Comparison of ENCODE assay signal across 8 mouse cellular contexts in genomic region chr7:46935847-46936246, GRCm38 (mm10). TPM values are rescaled to one million over a fixed set of nuclear protein-coding genes. Genes with fewer than 3 reads are reported as not detected.
DNase-seq lines count a peak whose midpoint lies in the region; ATAC-seq lines count a peak whose summit lies in the region.
"Had no signal": no experiment of that assay in that cellular context is flagged by ENCODE, and none has a peak within 500 bp of the region (broad histone marks: within the 10 kb centered on the region; RNA-seq: fewer than 3 reads in every experiment).

No protein-coding gene starts in this region.

- H3K4me2 ChIP-seq in hindbrain, embryonic 14.5 days (replicated peaks) = no peak overlapping the region
- H3K4me2 ChIP-seq in hindbrain, embryonic 12.5 days (replicated peaks) = no peak overlapping the region
- H3K4me2 ChIP-seq: embryonic facial prominence, embryonic 12.5 days had no signal

- no peaks in the 10 kb centered on the region for H3K4me1 ChIP-seq in hindbrain, embryonic 14.5 days (replicated peaks; ENCODE audit: control insufficient read depth, insufficient read depth, low read length)
- no peaks in the 10 kb centered on the region for H3K4me1 ChIP-seq in hindbrain, embryonic 12.5 days
- H3K4me1 ChIP-seq: embryonic facial prominence, embryonic 12.5 days had no signal

- peak; percentile 49 for DNase-seq in hindbrain, embryonic 14.5 days (ENCODE audit: low spot score)
- DNase-seq in T-cell, adult 2 months (ENCODE audit: low spot score) = peak; percentile 15
- peak; percentile 63 for DNase-seq in kidney, postnatal 14 days
- DNase-seq in splenic B cell, adult 2 months (ENCODE audit: low read depth, low spot score) = peak; percentile 69
- DNase-seq in urinary bladder, postnatal 4 days (ENCODE audit: low spot score in 2 of 2) = no peak

- no peaks in the 10 kb centered on the region for H3K27me3 ChIP-seq in hindbrain, embryonic 14.5 days (ENCODE audit: control insufficient read depth, insufficient read depth, low read length)
- no peaks in the 10 kb centered on the region for H3K27me3 ChIP-seq in hindbrain, embryonic 12.5 days
- no peaks in the 10 kb centered on the region for H3K27me3 ChIP-seq in splenic B cell, adult 2 months (ENCODE audit: control insufficient read depth, insufficient read depth, low read length, poor library complexity, severe bottlenecking)
- H3K27me3 ChIP-seq: embryonic facial prominence, embryonic 12.5 days had no signal

- no peaks in the 10 kb centered on the region for H3K9me3 ChIP-seq in hindbrain, embryonic 14.5 days (ENCODE audit: control insufficient read depth, low read length)
- H3K9me3 ChIP-seq in hindbrain, embryonic 12.5 days (replicated peaks) = no peaks in the 10 kb centered on the region
- H3K9me3 ChIP-seq: embryonic facial prominence, embryonic 12.5 days had no signal

- no peak overlapping the region for H3K4me3 ChIP-seq in hindbrain, embryonic 14.5 days (replicated peaks; ENCODE audit: low read length)
- H3K4me3 ChIP-seq in hindbrain, embryonic 12.5 days = no peak overlapping the region
- H3K4me3 ChIP-seq: embryonic facial prominence, embryonic 12.5 days had no signal

- H3K9ac ChIP-seq in hindbrain, embryonic 14.5 days = no peak overlapping the region
- no peak overlapping the region for H3K9ac ChIP-seq in hindbrain, embryonic 12.5 days
- H3K9ac ChIP-seq: embryonic facial prominence, embryonic 12.5 days had no signal

- H3K27ac ChIP-seq in hindbrain, embryonic 14.5 days = no peak overlapping the region
- H3K27ac ChIP-seq in hindbrain, embryonic 12.5 days = no peak overlapping the region
- H3K27ac ChIP-seq: embryonic facial prominence, embryonic 12.5 days had no signal

- 64% methylated on average over 4 of the region's 4 CpGs for WGBS in hindbrain, embryonic 14.5 days
- WGBS in hindbrain, embryonic 12.5 days = 57% methylated on average over 4 of the region's 4 CpGs

- ATAC-seq in hindbrain, embryonic 14.5 days (ENCODE audit: low FRiP score) = no peak
- no peak for ATAC-seq in hindbrain, embryonic 12.5 days (ENCODE audit: low FRiP score)
- peak; percentile 54 for ATAC-seq in CD4-positive, CD25-positive, alpha-beta regulatory T cell, adult 4 months

- H3K36me3 ChIP-seq in hindbrain, embryonic 14.5 days (replicated peaks; ENCODE audit: control insufficient read depth, insufficient read depth) = peaks cover 54% of the 10 kb centered on the region
- H3K36me3 ChIP-seq in hindbrain, embryonic 12.5 days = peaks cover 45% of the 10 kb centered on the region
- peaks cover 4% of the 10 kb centered on the region for H3K36me3 ChIP-seq in splenic B cell, adult 2 months (ENCODE audit: control insufficient read depth, insufficient read depth, low read length, poor library complexity, severe bottlenecking)

RNA-seq across cellular contexts. Expression of gene Tsg101, which starts 16.1 kb away (rescaled TPM):
- 362 and 374 TPM in 2 replicates for polyA plus RNA-seq in hindbrain, embryonic 14.5 days (2014; fragmentation: Nextera tagmentation; extraction: Ambion mirVana)
- polyA plus RNA-seq in hindbrain, embryonic 12.5 days (2016; fragmentation: Nextera tagmentation; extraction: Ambion mirVana) = 310 and 346 TPM in 2 replicates
- 100 to 1,000 TPM in 1 of 2 experiments, 10 to 100 TPM in 1; 78.3 to 102 TPM for polyA plus RNA-seq in CD4-positive, CD25-positive, alpha-beta regulatory T cell, adult 4 months (2017; shearing (Covaris generic))

RNA-seq across cellular contexts. Expression of gene Uevld, which starts 22.5 kb away (rescaled TPM):
- polyA plus RNA-seq in hindbrain, embryonic 14.5 days (2014; fragmentation: Nextera tagmentation; extraction: Ambion mirVana) = 5.3 and 5.6 TPM in 2 replicates
- polyA plus RNA-seq in hindbrain, embryonic 12.5 days (2016; fragmentation: Nextera tagmentation; extraction: Ambion mirVana) = 8.9 and 9.5 TPM in 2 replicates
- 1 to 10 TPM; 7.5 to 9.0 TPM for polyA plus RNA-seq in CD4-positive, CD25-positive, alpha-beta regulatory T cell, adult 4 months (2017; shearing (Covaris generic))

RNA-seq across cellular contexts. Expression of gene Gm9999, which starts 47.5 kb away (rescaled TPM):
- not detected in 2 replicates for polyA plus RNA-seq in hindbrain, embryonic 14.5 days (2014; fragmentation: Nextera tagmentation; extraction: Ambion mirVana)
- polyA plus RNA-seq in hindbrain, embryonic 12.5 days (2016; fragmentation: Nextera tagmentation; extraction: Ambion mirVana) = not detected in 2 replicates
- polyA plus RNA-seq in CD4-positive, CD25-positive, alpha-beta regulatory T cell, adult 4 months (2017; shearing (Covaris generic)) = not detected
- polyA plus RNA-seq: embryonic facial prominence, embryonic 12.5 days had no signal

Comparison
In these comparisons a context has a peak if more than half of its experiments do, and no peak if none do; other contexts are left out.
1. DNase-seq: peak in hindbrain, embryonic 14.5 days (single experiment), T-cell, adult 2 months (single experiment), kidney, postnatal 14 days (single experiment) and splenic B cell, adult 2 months (single experiment); none in urinary bladder, postnatal 4 days (0 of 2).